Mouse (Mus musculus) lung, postnatal 14 days (tissue): ENCODE measurements around the gene Tgif1.
A peak's percentile ranks its signal among the peaks of the same experiment; 100 is the strongest.
"Not testable (repeated sequence)": the region's sequence is repeated elsewhere in the genome, so short reads cannot be mapped to it uniquely, and the experiment has no call there.

Source experiments
- DNase-seq: peaks from one replicate; pipeline ENCODE4 v3.0.0; 2021

The Tgif1 gene

GRCm38 (mm10) chr17:70838533-70838932 lies 14.8 kb downstream of the Tgif1 start:
- DNase-seq: no peak

GRCm38 (mm10) chr17:70838031-70838430 lies 15.3 kb downstream of the Tgif1 start:
- DNase-seq: no peak

GRCm38 (mm10) chr17:70837474-70837873 lies 15.9 kb downstream of the Tgif1 start:
- not testable (repeated sequence) for DNase-seq

- no peak for DNase-seq
Observed at GRCm38 (mm10) chr17:70836820-70837219, 16.5 kb downstream of the Tgif1 start.

- no peak for DNase-seq
Observed at GRCm38 (mm10) chr17:70835071-70835790, 18.1 kb downstream of the Tgif1 start.

- peak; percentile 21 for DNase-seq
Observed at GRCm38 (mm10) chr17:70834430-70834965, 18.8 kb downstream of the Tgif1 start.

- DNase-seq: peak; percentile 52
Observed at GRCm38 (mm10) chr17:70832544-70832943, 20.8 kb downstream of the Tgif1 start.

GRCm38 (mm10) chr17:70831591-70831990 lies 21.8 kb downstream of the Tgif1 start:
- DNase-seq: no peak

GRCm38 (mm10) chr17:70829943-70830715 lies 23.2 kb downstream of the Tgif1 start:
- DNase-seq: no peak

GRCm38 (mm10) chr17:70829217-70829616 lies 24.1 kb downstream of the Tgif1 start:
- no peak for DNase-seq

- no peak for DNase-seq
Observed at GRCm38 (mm10) chr17:70828569-70828968, 24.8 kb downstream of the Tgif1 start.

- DNase-seq: no peak
Observed at GRCm38 (mm10) chr17:70828180-70828528, 25.2 kb downstream of the Tgif1 start.

GRCm38 (mm10) chr17:70827463-70828179 lies 25.7 kb downstream of the Tgif1 start:
- not testable (repeated sequence) for DNase-seq

- no peak for DNase-seq
Observed at GRCm38 (mm10) chr17:70826227-70826626, 27.1 kb downstream of the Tgif1 start.

- DNase-seq: no peak
Observed at GRCm38 (mm10) chr17:70823083-70823482, 30.3 kb downstream of the Tgif1 start.

GRCm38 (mm10) chr17:70817862-70818451 lies 35.4 kb downstream of the Tgif1 start:
- DNase-seq: no peak

- no peak for DNase-seq
Observed at GRCm38 (mm10) chr17:70815001-70815400, 38.3 kb downstream of the Tgif1 start.

GRCm38 (mm10) chr17:70810795-70811194 lies 42.6 kb downstream of the Tgif1 start:
- no peak for DNase-seq

- DNase-seq: no peak
Observed at GRCm38 (mm10) chr17:70809776-70810175, 43.6 kb downstream of the Tgif1 start.

GRCm38 (mm10) chr17:70808837-70809236 lies 44.5 kb downstream of the Tgif1 start:
- DNase-seq: no peak

GRCm38 (mm10) chr17:70807885-70808284 lies 45.5 kb downstream of the Tgif1 start:
- no peak for DNase-seq

GRCm38 (mm10) chr17:70806600-70806999 lies 46.7 kb downstream of the Tgif1 start:
- no peak for DNase-seq

- no peak for DNase-seq
Observed at GRCm38 (mm10) chr17:70805866-70806265, 47.5 kb downstream of the Tgif1 start.
